Mouse (Mus musculus) megakaryocyte, embryonic 14.5 days (primary cell): ENCODE data around the gene 1700021F07Rik.

Experiments used
- FLI1 ChIP-seq: IDR thresholded peaks from 2 replicates; pipeline ENCODE4 v1.6.1; 2012; ENCODE audit warnings: low read length, inconsistent platforms, mixed read lengths
- GATA1 ChIP-seq: IDR thresholded peaks from 3 replicates; pipeline ENCODE4 v1.6.1; 2012; ENCODE audit warnings: mixed read lengths, low read length, inconsistent platforms, borderline replicate concordance

DNA sequence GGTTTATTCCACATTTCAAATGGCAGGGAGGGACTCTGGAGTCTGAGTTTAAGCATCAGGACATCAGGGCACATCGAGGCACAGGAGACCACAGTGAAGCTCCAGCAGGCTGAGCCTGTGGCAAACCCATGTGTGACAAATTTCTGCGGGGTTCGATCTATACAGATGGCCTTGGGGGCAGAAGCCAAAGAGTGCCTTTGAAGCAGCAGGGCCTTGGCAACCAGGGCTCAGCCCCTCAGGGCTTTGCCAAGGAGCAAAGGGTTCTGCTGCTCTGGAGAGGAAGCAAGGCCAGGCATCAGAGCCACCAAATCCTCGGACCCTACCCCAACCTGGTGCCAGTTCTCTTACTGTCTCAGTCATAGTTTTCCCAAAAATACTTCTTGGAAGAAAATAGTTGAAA is 20.3 kb downstream of the 1700021F07Rik start:
- TF ChIP-seq GATA1 (no peak), FLI1 (no peak)
